Mouse (Mus musculus) bone marrow, adult 2 months (tissue): ENCODE results near the gene Gm28053.

Experiments
- CTCF ChIP-seq: fragments of 200-500 bp; IDR thresholded peaks from 2 replicates; pipeline ENCODE4 v1.5.1; 2011; ENCODE audit warnings: low read length, control low read depth; ENCODE audit not compliant: control insufficient read depth, insufficient read depth
- POLR2A ChIP-seq: fragments of 200-500 bp; IDR thresholded peaks from 2 replicates; pipeline ENCODE4 v1.6.1; 2011; ENCODE audit warnings: low read depth, mild to moderate bottlenecking, control low read depth, low read length, borderline replicate concordance; ENCODE audit not compliant: control insufficient read depth

DNA sequence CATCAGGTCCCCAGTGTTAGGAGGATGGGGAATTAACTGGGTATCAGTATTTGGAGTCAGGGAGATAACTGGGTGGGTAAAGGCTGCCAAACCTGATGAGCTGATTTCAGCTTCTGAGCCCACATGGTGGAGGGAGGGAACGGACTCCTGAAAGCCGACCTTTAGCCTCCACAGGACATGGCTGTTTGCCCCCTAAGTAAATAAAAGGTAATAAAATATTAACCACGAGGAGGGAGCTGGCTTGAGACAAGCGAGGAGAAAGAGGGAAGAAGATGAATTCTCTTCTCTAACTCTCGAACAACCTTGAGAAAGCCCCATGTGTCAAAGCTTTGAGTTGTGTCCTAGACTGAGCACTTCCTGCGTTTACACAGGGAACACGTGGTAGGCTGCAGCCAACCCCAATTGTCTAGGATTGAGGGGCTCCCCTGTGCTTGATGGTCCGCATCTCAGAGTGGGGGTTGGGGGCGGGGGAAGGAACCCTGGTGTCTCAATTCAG lies 23.4 kb downstream of the Gm28053 start:
- no peak for TF ChIP-seq POLR2A
- no peak for TF ChIP-seq CTCF
